Mouse (Mus musculus): ENCODE measurements around the gene Pif1. TPM values are rescaled to one million over a fixed set of nuclear protein-coding genes. Genes with fewer than 3 reads are reported as not detected.
A peak's percentile ranks its signal among the peaks of the same experiment; 100 is the strongest.

Gene Pif1
- polyA plus RNA-seq (2015; fragmentation: Nextera tagmentation; extraction: Ambion mirVana) = 11.9 and 13.9 TPM in 2 replicates

- H3K9ac ChIP-seq (ENCODE audit: low read length) = peak within 1 kb of the TSS; percentile 73
- WGBS = 8% methylated on average over 28 of the region's 28 CpGs
- H3K9me3 ChIP-seq (replicated peaks; ENCODE audit: control insufficient read depth, low read length) = no peaks in the 10 kb centered on the region
- no peaks in the 10 kb centered on the region for H3K27me3 ChIP-seq (ENCODE audit: control insufficient read depth, insufficient read depth, low read length)
- peak within 1 kb of the TSS; percentile 70 for H3K4me3 ChIP-seq (ENCODE audit: low read length)
- H3K36me3 ChIP-seq (ENCODE audit: control insufficient read depth, insufficient read depth) = peaks cover 5% of the 10 kb centered on the region
- H3K27ac ChIP-seq (ENCODE audit: low read length) = peak within 1 kb of the TSS; percentile 71
- H3K4me2 ChIP-seq (ENCODE audit: low read depth, low read length) = peak within 1 kb of the TSS; percentile 93
- peaks cover 16% of the 10 kb centered on the region for H3K4me1 ChIP-seq (ENCODE audit: control insufficient read depth, insufficient read depth, low read length)
- peak; percentile 73 for ATAC-seq (replicated peaks; ENCODE audit: extremely low read depth, insufficient read depth, low FRiP score)
Observed at GRCm38 (mm10) chr9:65586406-65587269, at the start of gene Pif1. Gene Pif1, plus strand, starts transcription at chr9:65587160.

- H3K4me3 ChIP-seq (ENCODE audit: low read length) = no peak overlapping the region
- H3K4me1 ChIP-seq (ENCODE audit: control insufficient read depth, insufficient read depth, low read length) = peaks cover 16% of the 10 kb centered on the region
- no peak overlapping the region for H3K4me2 ChIP-seq (ENCODE audit: low read depth, low read length)
- no peaks in the 10 kb centered on the region for H3K36me3 ChIP-seq (ENCODE audit: control insufficient read depth, insufficient read depth)
- H3K27ac ChIP-seq (ENCODE audit: low read length) = no peak overlapping the region
- no peaks in the 10 kb centered on the region for H3K9me3 ChIP-seq (replicated peaks; ENCODE audit: control insufficient read depth, low read length)
- ATAC-seq (replicated peaks; ENCODE audit: extremely low read depth, insufficient read depth, low FRiP score) = no peak
- WGBS = 82% methylated on average over 8 of the region's 8 CpGs
- no peak overlapping the region for H3K9ac ChIP-seq (ENCODE audit: low read length)
- H3K27me3 ChIP-seq (ENCODE audit: control insufficient read depth, insufficient read depth, low read length) = no peaks in the 10 kb centered on the region
Observed at GRCm38 (mm10) chr9:65537901-65538630, 48.9 kb upstream of the Pif1 start.

- Histone ChIP-seq H3K4me1 (ENCODE audit: control insufficient read depth, insufficient read depth, low read length) (peaks cover 16% of the 10 kb centered on the region), H3K27me3 (ENCODE audit: control insufficient read depth, insufficient read depth, low read length) (no peaks in the 10 kb centered on the region), H3K9me3 (replicated peaks; ENCODE audit: control insufficient read depth, low read length) (no peaks in the 10 kb centered on the region), H3K36me3 (ENCODE audit: control insufficient read depth, insufficient read depth) (no peaks in the 10 kb centered on the region), H3K27ac (ENCODE audit: low read length) (no peak overlapping the region), H3K4me3 (ENCODE audit: low read length) (no peak overlapping the region), H3K4me2 (ENCODE audit: low read depth, low read length) (no peak overlapping the region), H3K9ac (ENCODE audit: low read length) (no peak overlapping the region)
- WGBS = 66% methylated on average over 9 of the region's 9 CpGs
- no peak for ATAC-seq (replicated peaks; ENCODE audit: extremely low read depth, insufficient read depth, low FRiP score)
Observed at GRCm38 (mm10) chr9:65539697-65540096, 47.3 kb upstream of the Pif1 start.

GRCm38 (mm10) chr9:65541126-65542068 is 45.6 kb upstream of the Pif1 start:
- H3K27me3 ChIP-seq (ENCODE audit: control insufficient read depth, insufficient read depth, low read length) = no peaks in the 10 kb centered on the region
- WGBS = 29% methylated on average over 13 of the region's 13 CpGs
- peak overlapping the region; percentile 3 for H3K4me2 ChIP-seq (ENCODE audit: low read depth, low read length)
- H3K4me1 ChIP-seq (ENCODE audit: control insufficient read depth, insufficient read depth, low read length) = peaks cover 26% of the 10 kb centered on the region
- H3K36me3 ChIP-seq (ENCODE audit: control insufficient read depth, insufficient read depth) = no peaks in the 10 kb centered on the region
- H3K9me3 ChIP-seq (replicated peaks; ENCODE audit: control insufficient read depth, low read length) = no peaks in the 10 kb centered on the region
- no peak overlapping the region for H3K4me3 ChIP-seq (ENCODE audit: low read length)
- no peak overlapping the region; the same call in 1 of the 2 replicates for H3K9ac ChIP-seq (ENCODE audit: low read length)
- H3K27ac ChIP-seq (ENCODE audit: low read length) = peak overlapping the region; percentile 82
- peak; percentile 74 for ATAC-seq (replicated peaks; ENCODE audit: extremely low read depth, insufficient read depth, low FRiP score)

- H3K27ac ChIP-seq (ENCODE audit: low read length) = peak overlapping the region; percentile 82
- 19% methylated on average over 7 of the region's 7 CpGs for WGBS
- H3K9me3 ChIP-seq (replicated peaks; ENCODE audit: control insufficient read depth, low read length) = no peaks in the 10 kb centered on the region
- no peaks in the 10 kb centered on the region for H3K36me3 ChIP-seq (ENCODE audit: control insufficient read depth, insufficient read depth)
- no peak overlapping the region for H3K4me3 ChIP-seq (ENCODE audit: low read length)
- H3K27me3 ChIP-seq (ENCODE audit: control insufficient read depth, insufficient read depth, low read length) = no peaks in the 10 kb centered on the region
- peak overlapping the region; percentile 3; the same call in 1 of the 2 replicates for H3K4me2 ChIP-seq (ENCODE audit: low read depth, low read length)
- H3K4me1 ChIP-seq (ENCODE audit: control insufficient read depth, insufficient read depth, low read length) = peaks cover 31% of the 10 kb centered on the region
- ATAC-seq (replicated peaks; ENCODE audit: extremely low read depth, insufficient read depth, low FRiP score) = peak; percentile 56; the same call in 1 of the 2 replicates
- no peak overlapping the region; the same call in 1 of the 2 replicates for H3K9ac ChIP-seq (ENCODE audit: low read length)
Observed at GRCm38 (mm10) chr9:65542111-65542524, 44.8 kb upstream of the Pif1 start.

DNA sequence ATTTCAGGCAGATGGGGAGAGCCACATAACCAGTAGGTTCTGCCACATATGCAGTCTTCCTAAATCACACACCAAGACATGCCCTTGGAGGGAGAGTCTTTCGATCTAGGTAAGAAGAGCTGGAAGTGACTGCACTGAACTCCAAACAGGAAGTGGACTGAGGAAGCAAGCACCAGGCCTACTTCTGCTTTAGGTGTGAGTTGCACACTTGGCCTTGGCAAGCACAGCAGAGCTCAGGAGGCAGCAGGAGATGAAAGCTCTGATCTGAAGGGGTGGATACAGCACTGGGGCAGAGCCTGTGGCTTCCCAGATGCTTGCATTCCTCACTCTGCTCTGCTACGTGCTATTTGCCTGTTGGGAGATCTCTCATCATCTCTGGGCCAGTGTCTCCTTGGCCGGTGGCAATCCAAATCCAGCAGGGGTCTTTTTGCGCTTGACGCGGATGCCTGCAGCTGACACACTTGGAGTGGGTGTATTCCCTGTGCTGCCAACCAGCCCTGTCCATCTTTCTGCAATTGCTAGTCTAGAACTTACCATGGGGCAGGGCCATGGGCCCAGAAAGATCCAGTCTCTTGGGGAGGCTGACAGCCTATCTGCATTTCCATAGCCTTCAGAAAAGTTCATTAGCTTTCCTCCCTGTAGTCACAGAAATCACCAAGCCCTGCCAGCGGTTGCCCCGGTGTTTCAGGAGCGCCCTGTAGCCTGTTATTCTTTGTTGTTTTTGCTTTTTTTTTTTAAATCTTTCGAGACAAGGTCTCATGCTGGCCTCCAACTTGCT is 41.1 kb upstream of the Pif1 start:
- Histone ChIP-seq H3K4me2 (ENCODE audit: low read depth, low read length) (no peak overlapping the region), H3K27me3 (ENCODE audit: control insufficient read depth, insufficient read depth, low read length) (no peaks in the 10 kb centered on the region), H3K4me3 (ENCODE audit: low read length) (no peak overlapping the region), H3K36me3 (ENCODE audit: control insufficient read depth, insufficient read depth) (no peaks in the 10 kb centered on the region), H3K27ac (ENCODE audit: low read length) (peak overlapping the region; percentile 6), H3K9ac (ENCODE audit: low read length) (peak overlapping the region; percentile 31; the same call in 1 of the 2 replicates), H3K9me3 (replicated peaks; ENCODE audit: control insufficient read depth, low read length) (no peaks in the 10 kb centered on the region), H3K4me1 (ENCODE audit: control insufficient read depth, insufficient read depth, low read length) (peaks cover 48% of the 10 kb centered on the region)
- ATAC-seq (replicated peaks; ENCODE audit: extremely low read depth, insufficient read depth, low FRiP score) = no peak
- 64% methylated on average over 10 of the region's 10 CpGs for WGBS

- ATAC-seq (replicated peaks; ENCODE audit: extremely low read depth, insufficient read depth, low FRiP score) = no peak
- WGBS = 32% methylated on average over 4 of the region's 4 CpGs
- Histone ChIP-seq H3K27ac (ENCODE audit: low read length) (peak overlapping the region; percentile 6; the same call in 1 of the 2 replicates), H3K27me3 (ENCODE audit: control insufficient read depth, insufficient read depth, low read length) (no peaks in the 10 kb centered on the region), H3K4me1 (ENCODE audit: control insufficient read depth, insufficient read depth, low read length) (peaks cover 51% of the 10 kb centered on the region), H3K4me3 (ENCODE audit: low read length) (no peak overlapping the region), H3K36me3 (ENCODE audit: control insufficient read depth, insufficient read depth) (no peaks in the 10 kb centered on the region), H3K9ac (ENCODE audit: low read length) (peak overlapping the region; percentile 31; the same call in 1 of the 2 replicates), H3K4me2 (ENCODE audit: low read depth, low read length) (no peak overlapping the region), H3K9me3 (replicated peaks; ENCODE audit: control insufficient read depth, low read length) (no peaks in the 10 kb centered on the region)
Observed at GRCm38 (mm10) chr9:65546413-65546695, 40.6 kb upstream of the Pif1 start.

GRCm38 (mm10) chr9:65547111-65547510 is 39.8 kb upstream of the Pif1 start:
- 71% methylated on average over 5 of the region's 5 CpGs for WGBS

More at GRCm38 (mm10) chr9:65547111-65547510, 39.8 kb upstream of the Pif1 start:
- H3K27ac ChIP-seq (ENCODE audit: low read length) = no peak overlapping the region
- no peak overlapping the region for H3K4me2 ChIP-seq (ENCODE audit: low read depth, low read length)
- H3K36me3 ChIP-seq (ENCODE audit: control insufficient read depth, insufficient read depth) = no peaks in the 10 kb centered on the region
- peaks cover 51% of the 10 kb centered on the region for H3K4me1 ChIP-seq (ENCODE audit: control insufficient read depth, insufficient read depth, low read length)
- ATAC-seq (replicated peaks; ENCODE audit: extremely low read depth, insufficient read depth, low FRiP score) = no peak
- no peaks in the 10 kb centered on the region for H3K9me3 ChIP-seq (replicated peaks; ENCODE audit: control insufficient read depth, low read length)
- no peak overlapping the region for H3K9ac ChIP-seq (ENCODE audit: low read length)
- H3K27me3 ChIP-seq (ENCODE audit: control insufficient read depth, insufficient read depth, low read length) = no peaks in the 10 kb centered on the region
- no peak overlapping the region for H3K4me3 ChIP-seq (ENCODE audit: low read length)
